Mouse (Mus musculus): Measurements from ENCODE around the gene Spp1. TPM values are rescaled to one million over a fixed set of nuclear protein-coding genes. Genes with fewer than 3 reads are reported as not detected.

Gene Spp1
- 654 and 1,326 TPM in 2 replicates for total RNA-seq (2012; rRNA removed)

DNA sequence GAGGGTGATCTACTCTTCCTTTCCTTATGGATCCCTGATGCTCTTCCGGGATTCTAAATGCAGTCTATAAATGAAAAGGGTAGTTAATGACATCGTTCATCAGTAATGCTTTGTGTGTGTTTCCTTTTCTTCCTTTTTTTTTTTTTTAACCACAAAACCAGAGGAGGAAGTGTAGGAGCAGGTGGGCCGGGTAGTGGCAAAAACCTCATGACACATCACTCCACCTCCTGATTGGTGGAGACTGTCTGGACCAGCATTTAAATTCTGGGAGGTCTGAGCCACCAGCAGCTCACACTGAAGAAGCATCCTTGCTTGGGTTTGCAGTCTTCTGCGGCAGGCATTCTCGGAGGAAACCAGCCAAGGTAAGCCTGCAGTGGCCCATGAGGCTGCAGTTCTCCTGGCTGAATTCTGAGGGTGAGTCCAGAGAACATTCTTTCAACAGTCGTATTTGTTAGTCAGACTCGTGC, at the start of gene Spp1:
Gene Spp1, plus strand, starts transcription at position 284 of the 467 bp plus-strand sequence.
- no peak for TF ChIP-seq HCFC1 (IDR thresholded peaks at IDR 0.05; ENCODE audit: borderline replicate concordance, insufficient read depth, low read length)
- peak; percentile 93 for TF ChIP-seq ZNF384 (IDR thresholded peaks at IDR 0.05; ENCODE audit: low read depth, low read length)
- H3K9ac ChIP-seq (ENCODE audit: insufficient read depth, low read depth, low read length, poor library complexity, severe bottlenecking) = peak within 1 kb of the TSS; percentile 70
- DNase-seq (ENCODE audit: low read depth, low spot score) = peak; percentile 54
- peaks cover 13% of the 10 kb centered on the region for H3K36me3 ChIP-seq (ENCODE audit: control insufficient read depth, insufficient read depth, low read length, poor library complexity, severe bottlenecking)
- peak within 1 kb of the TSS; percentile 87 for H3K27ac ChIP-seq (ENCODE audit: insufficient read depth, low read depth, low read length, poor library complexity, severe bottlenecking)
- in situ Hi-C loops (cut with MboI; ENCODE audit: low sequenced_read_pairs in 2 of 2, unreplicated experiment in 2 of 2) = no loop called here
- H3K4me3 ChIP-seq (ENCODE audit: insufficient read depth in 1 of 2, low read depth in 1 of 2, low read length in 2 of 2, poor library complexity in 1 of 2, severe bottlenecking in 1 of 2) = peak within 1 kb of the TSS; percentile 61 to 78
- H3K4me1 ChIP-seq (ENCODE audit: control insufficient read depth in 2 of 2, insufficient read depth in 2 of 2, low read length in 2 of 2, poor library complexity in 1 of 2) = peaks cover 13 to 18% of the 10 kb centered on the region in 2 experiments
- no peaks in the 10 kb centered on the region for H3K9me3 ChIP-seq (ENCODE audit: control insufficient read depth, insufficient read depth, low read depth, low read length)

DNA sequence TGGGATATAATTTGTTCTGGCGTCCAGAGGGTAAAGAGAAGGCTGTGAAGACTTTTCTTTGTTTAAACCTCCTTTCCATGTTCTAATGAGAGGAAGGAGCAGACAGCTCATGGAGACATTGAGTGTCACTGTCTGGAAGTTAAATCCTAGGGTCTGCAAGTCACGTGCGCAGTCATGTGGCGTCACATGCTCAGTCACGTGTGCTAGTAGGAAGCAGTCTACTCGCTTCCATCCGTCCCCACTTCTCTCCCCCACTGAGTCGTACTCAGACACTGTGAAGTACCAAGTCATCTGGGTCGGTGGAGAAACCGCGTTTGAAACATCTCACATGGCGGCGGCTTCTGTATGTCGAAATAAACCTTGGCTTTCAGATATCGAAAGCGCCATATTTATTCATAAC, 49.4 kb upstream of the Spp1 start:
- Histone ChIP-seq H3K9ac (ENCODE audit: insufficient read depth, low read depth, low read length, poor library complexity, severe bottlenecking) (no peak overlapping the region), H3K9me3 (ENCODE audit: control insufficient read depth, insufficient read depth, low read depth, low read length) (no peaks in the 10 kb centered on the region), H3K27ac (ENCODE audit: insufficient read depth, low read depth, low read length, poor library complexity, severe bottlenecking) (no peak overlapping the region), H3K4me3 (ENCODE audit: insufficient read depth in 1 of 2, low read depth in 1 of 2, low read length in 2 of 2, poor library complexity in 1 of 2, severe bottlenecking in 1 of 2) (no peak overlapping the region), H3K36me3 (ENCODE audit: control insufficient read depth, insufficient read depth, low read length, poor library complexity, severe bottlenecking) (no peaks in the 10 kb centered on the region), H3K4me1 (ENCODE audit: control insufficient read depth in 2 of 2, insufficient read depth in 2 of 2, low read length in 2 of 2, poor library complexity in 1 of 2) (no peaks in the 10 kb centered on the region)
- in situ Hi-C loops (cut with MboI; ENCODE audit: low sequenced_read_pairs in 2 of 2, unreplicated experiment in 2 of 2) = no loop called here
- TF ChIP-seq MAFK (IDR thresholded peaks at IDR 0.05; ENCODE audit: insufficient read depth, low read depth, low read length) (no peak), HCFC1 (IDR thresholded peaks at IDR 0.05; ENCODE audit: borderline replicate concordance, insufficient read depth, low read length) (no peak), ZC3H11A (IDR thresholded peaks at IDR 0.05; ENCODE audit: borderline replicate concordance, low read depth, low read length) (no peak), ZNF384 (IDR thresholded peaks at IDR 0.05; ENCODE audit: low read depth, low read length) (no peak), CHD2 (IDR thresholded peaks at IDR 0.05; ENCODE audit: low read depth, low read length) (no peak)
- no peak for DNase-seq (ENCODE audit: low read depth, low spot score)

- no peak for TF ChIP-seq ZNF384 (IDR thresholded peaks at IDR 0.05; ENCODE audit: low read depth, low read length)
- no peak for TF ChIP-seq CHD2 (IDR thresholded peaks at IDR 0.05; ENCODE audit: low read depth, low read length)
- TF ChIP-seq MAFK (IDR thresholded peaks at IDR 0.05; ENCODE audit: insufficient read depth, low read depth, low read length) = no peak
- TF ChIP-seq ZC3H11A (IDR thresholded peaks at IDR 0.05; ENCODE audit: borderline replicate concordance, low read depth, low read length) = no peak
- TF ChIP-seq HCFC1 (IDR thresholded peaks at IDR 0.05; ENCODE audit: borderline replicate concordance, insufficient read depth, low read length) = no peak
- Histone ChIP-seq H3K4me3 (ENCODE audit: insufficient read depth in 1 of 2, low read depth in 1 of 2, low read length in 2 of 2, poor library complexity in 1 of 2, severe bottlenecking in 1 of 2) (no peak overlapping the region), H3K4me1 (ENCODE audit: control insufficient read depth in 2 of 2, insufficient read depth in 2 of 2, low read length in 2 of 2, poor library complexity in 1 of 2) (no peaks in the 10 kb centered on the region), H3K9ac (ENCODE audit: insufficient read depth, low read depth, low read length, poor library complexity, severe bottlenecking) (no peak overlapping the region), H3K9me3 (ENCODE audit: control insufficient read depth, insufficient read depth, low read depth, low read length) (no peaks in the 10 kb centered on the region), H3K36me3 (ENCODE audit: control insufficient read depth, insufficient read depth, low read length, poor library complexity, severe bottlenecking) (no peaks in the 10 kb centered on the region), H3K27ac (ENCODE audit: insufficient read depth, low read depth, low read length, poor library complexity, severe bottlenecking) (no peak overlapping the region)
- in situ Hi-C loops (cut with MboI; ENCODE audit: low sequenced_read_pairs in 2 of 2, unreplicated experiment in 2 of 2) = no loop called here
- DNase-seq (ENCODE audit: low read depth, low spot score) = no peak
Observed at GRCm38 (mm10) chr5:104386908-104387307, 48.0 kb upstream of the Spp1 start.

GRCm38 (mm10) chr5:104390962-104391361, 44.0 kb upstream of the Spp1 start:
- no peak for TF ChIP-seq CHD2 (IDR thresholded peaks at IDR 0.05; ENCODE audit: low read depth, low read length)
- no peak for TF ChIP-seq ZNF384 (IDR thresholded peaks at IDR 0.05; ENCODE audit: low read depth, low read length)
- TF ChIP-seq ZC3H11A (IDR thresholded peaks at IDR 0.05; ENCODE audit: borderline replicate concordance, low read depth, low read length) = no peak
- no peak for TF ChIP-seq MAFK (IDR thresholded peaks at IDR 0.05; ENCODE audit: insufficient read depth, low read depth, low read length)
- H3K9me3 ChIP-seq (ENCODE audit: control insufficient read depth, insufficient read depth, low read depth, low read length) = no peaks in the 10 kb centered on the region
- in situ Hi-C loops (cut with MboI; ENCODE audit: low sequenced_read_pairs in 2 of 2, unreplicated experiment in 2 of 2) = no loop called here

GRCm38 (mm10) chr5:104392784-104393183, 42.1 kb upstream of the Spp1 start:
- no peak overlapping the region for H3K9ac ChIP-seq (ENCODE audit: insufficient read depth, low read depth, low read length, poor library complexity, severe bottlenecking)
- DNase-seq (ENCODE audit: low read depth, low spot score) = no peak
- in situ Hi-C loops (cut with MboI; ENCODE audit: low sequenced_read_pairs in 2 of 2, unreplicated experiment in 2 of 2) = no loop called here
- H3K9me3 ChIP-seq (ENCODE audit: control insufficient read depth, insufficient read depth, low read depth, low read length) = no peaks in the 10 kb centered on the region
- H3K4me1 ChIP-seq (ENCODE audit: control insufficient read depth in 2 of 2, insufficient read depth in 2 of 2, low read length in 2 of 2, poor library complexity in 1 of 2) = no peaks in the 10 kb centered on the region
- no peak overlapping the region for H3K27ac ChIP-seq (ENCODE audit: insufficient read depth, low read depth, low read length, poor library complexity, severe bottlenecking)
- H3K36me3 ChIP-seq (ENCODE audit: control insufficient read depth, insufficient read depth, low read length, poor library complexity, severe bottlenecking) = no peaks in the 10 kb centered on the region
- no peak for TF ChIP-seq ZC3H11A (IDR thresholded peaks at IDR 0.05; ENCODE audit: borderline replicate concordance, low read depth, low read length)
- no peak for TF ChIP-seq ZNF384 (IDR thresholded peaks at IDR 0.05; ENCODE audit: low read depth, low read length)
- TF ChIP-seq MAFK (IDR thresholded peaks at IDR 0.05; ENCODE audit: insufficient read depth, low read depth, low read length) = no peak
- no peak for TF ChIP-seq HCFC1 (IDR thresholded peaks at IDR 0.05; ENCODE audit: borderline replicate concordance, insufficient read depth, low read length)
- no peak for TF ChIP-seq CHD2 (IDR thresholded peaks at IDR 0.05; ENCODE audit: low read depth, low read length)
- H3K4me3 ChIP-seq (ENCODE audit: insufficient read depth in 1 of 2, low read depth in 1 of 2, low read length in 2 of 2, poor library complexity in 1 of 2, severe bottlenecking in 1 of 2) = no peak overlapping the region

More at GRCm38 (mm10) chr5:104390962-104391361, 44.0 kb upstream of the Spp1 start:
- no peaks in the 10 kb centered on the region for H3K4me1 ChIP-seq (ENCODE audit: control insufficient read depth in 2 of 2, insufficient read depth in 2 of 2, low read length in 2 of 2, poor library complexity in 1 of 2)
- DNase-seq (ENCODE audit: low read depth, low spot score) = no peak
- no peak overlapping the region for H3K27ac ChIP-seq (ENCODE audit: insufficient read depth, low read depth, low read length, poor library complexity, severe bottlenecking)
- no peak overlapping the region for H3K4me3 ChIP-seq (ENCODE audit: insufficient read depth in 1 of 2, low read depth in 1 of 2, low read length in 2 of 2, poor library complexity in 1 of 2, severe bottlenecking in 1 of 2)
- no peaks in the 10 kb centered on the region for H3K36me3 ChIP-seq (ENCODE audit: control insufficient read depth, insufficient read depth, low read length, poor library complexity, severe bottlenecking)
- no peak overlapping the region for H3K9ac ChIP-seq (ENCODE audit: insufficient read depth, low read depth, low read length, poor library complexity, severe bottlenecking)
